Mouse (Mus musculus) gastrocnemius, postnatal 10 days (tissue): ENCODE results near the gene Hdgfl2. TPM values are rescaled to one million over a fixed set of nuclear protein-coding genes. Genes with fewer than 3 reads are reported as not detected.
"Not testable (repeated sequence)": the region's sequence is repeated elsewhere in the genome, so short reads cannot be mapped to it uniquely, and the experiment has no call there.

Experiments used
- DNase-seq: peaks from one replicate; pipeline ENCODE4 v3.0.0; 2021; ENCODE audit warnings: mixed read lengths
- total RNA-seq, 2 experiments: library from RNA; stranded (reverse); gene quantifications; 2 replicates each; pipeline ENCODE4 v1.2.3; 2021

Hdgfl2 gene
- total RNA-seq, 2 experiments from 2014 or later, result 37.7 to 45.7 TPM

- DNase-seq, result no peak
These were observed 21.9 kb upstream of the Hdgfl2 start for GRCm38 (mm10) chr17:56057381-56058120.

GRCm38 (mm10) chr17:56062081-56062480 lies 17.4 kb upstream of the Hdgfl2 start:
- DNase-seq, result no peak

- not testable (repeated sequence) for DNase-seq
These were observed 13.7 kb upstream of the Hdgfl2 start for GRCm38 (mm10) chr17:56065715-56066114.

- DNase-seq, result no peak
These were observed 13.0 kb upstream of the Hdgfl2 start for GRCm38 (mm10) chr17:56066451-56066850.

GRCm38 (mm10) chr17:56069066-56069465 lies 10.4 kb upstream of the Hdgfl2 start:
- no peak for DNase-seq

- DNase-seq, result no peak
These were observed 8.3 kb upstream of the Hdgfl2 start for GRCm38 (mm10) chr17:56071126-56071525.

- DNase-seq, result no peak
These were observed 7.2 kb upstream of the Hdgfl2 start for GRCm38 (mm10) chr17:56072243-56072642.

GRCm38 (mm10) chr17:56074097-56074826 lies 5.2 kb upstream of the Hdgfl2 start:
- DNase-seq, result peak; percentile 85

GRCm38 (mm10) chr17:56074827-56075208 lies 4.6 kb upstream of the Hdgfl2 start, which contains the start of gene Ubxn6:
Ubxn6 (minus strand) TSS chr17:56075028.
- DNase-seq, result peak; percentile 99

- DNase-seq, result no peak
These were observed 1.9 kb upstream of the Hdgfl2 start for GRCm38 (mm10) chr17:56077523-56077922.

- DNase-seq, result not testable (repeated sequence)
These were observed 1.1 kb upstream of the Hdgfl2 start for GRCm38 (mm10) chr17:56078361-56078760.

GRCm38 (mm10) chr17:56079921-56080320 lies 487 bp downstream of the Hdgfl2 start:
- no peak for DNase-seq

GRCm38 (mm10) chr17:56080781-56081585 lies 1.5 kb downstream of the Hdgfl2 start:
- DNase-seq, result no peak

- no peak for DNase-seq
These were observed 12.9 kb downstream of the Hdgfl2 start for GRCm38 (mm10) chr17:56092312-56092711.

GRCm38 (mm10) chr17:56092794-56093193 lies 13.4 kb downstream of the Hdgfl2 start:
- no peak for DNase-seq

GRCm38 (mm10) chr17:56096883-56097282 lies 17.4 kb downstream of the Hdgfl2 start:
- no peak for DNase-seq

GRCm38 (mm10) chr17:56098180-56098579 lies 18.7 kb downstream of the Hdgfl2 start:
- no peak for DNase-seq

GRCm38 (mm10) chr17:56098711-56099572 lies 19.5 kb downstream of the Hdgfl2 start:
- peak; percentile 53 for DNase-seq

- no peak for DNase-seq
These were observed 21.4 kb downstream of the Hdgfl2 start for GRCm38 (mm10) chr17:56100811-56101210.

- no peak for DNase-seq
These were observed 22.7 kb downstream of the Hdgfl2 start for GRCm38 (mm10) chr17:56102158-56102557.

- no peak for DNase-seq
These were observed 23.5 kb downstream of the Hdgfl2 start for GRCm38 (mm10) chr17:56102927-56103326.
